Mouse (Mus musculus) ovary, adult 18-20 months (tissue): ENCODE results near the gene Plac9a.
"Not testable (repeated sequence)": the region's sequence is repeated elsewhere in the genome, so short reads cannot be mapped to it uniquely, and the experiment has no call there.

ENCODE experiments used
- DNase-seq: peaks from one replicate; pipeline ENCODE4 v3.0.0; 2022; ENCODE audit warnings: low spot score, mixed read lengths

The Plac9a gene

DNA sequence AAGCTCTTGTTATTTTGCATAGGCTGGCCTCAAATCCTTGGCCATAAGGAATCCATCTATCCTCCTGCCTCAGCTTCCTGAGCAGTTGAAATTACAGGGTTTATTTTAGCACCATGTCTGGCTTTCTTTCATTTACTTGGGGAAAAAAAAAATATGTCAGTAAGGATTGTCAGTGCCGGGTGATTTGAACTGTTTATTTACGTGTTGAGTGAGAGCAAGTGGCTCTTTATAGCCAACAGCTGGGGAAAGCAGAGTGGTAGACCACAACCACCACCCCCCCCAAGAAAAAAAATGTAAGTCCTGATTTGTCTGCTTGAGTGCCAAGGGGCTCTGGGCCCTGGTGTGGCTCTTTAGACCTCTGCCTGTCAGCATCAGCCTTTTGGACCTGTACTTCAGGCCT is 39.2 kb downstream of the Plac9a start:
- no peak for DNase-seq

DNA sequence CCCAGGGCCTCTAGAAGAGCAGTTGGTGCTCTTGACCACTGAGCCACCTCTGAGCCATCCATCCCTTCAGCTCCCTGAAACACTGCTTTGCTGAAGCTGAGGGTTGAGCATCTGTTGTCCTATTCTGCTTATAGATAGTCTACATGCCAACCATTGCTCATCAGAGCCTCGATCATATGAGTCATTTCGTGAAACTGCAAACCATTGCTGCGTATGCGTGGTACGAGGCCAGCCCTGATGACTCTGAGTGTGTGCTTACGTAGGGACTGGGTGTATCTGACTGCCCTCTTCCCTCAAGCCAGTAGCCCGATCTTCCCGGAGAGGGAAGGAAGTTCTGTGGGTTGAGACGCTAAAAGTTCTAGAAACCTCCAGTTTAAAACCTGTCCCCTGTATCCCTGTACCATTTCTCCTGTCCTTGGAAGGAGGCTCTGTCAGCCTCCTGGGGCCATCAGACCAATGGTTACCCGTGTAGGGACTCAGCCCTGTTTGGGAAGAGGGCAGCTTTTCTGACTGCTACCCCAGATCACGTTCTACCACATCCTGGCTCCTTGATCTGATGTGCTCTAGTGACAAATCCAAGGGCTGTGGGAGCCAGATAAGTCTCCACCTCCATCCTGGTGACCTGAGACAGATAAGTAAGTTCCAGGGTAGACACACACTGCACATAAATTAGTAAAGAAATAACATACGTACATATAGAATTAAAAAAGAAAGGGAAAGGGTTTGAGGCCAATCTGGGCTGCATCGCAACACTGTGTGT is 40.9 kb downstream of the Plac9a start:
- DNase-seq, result no peak

DNA sequence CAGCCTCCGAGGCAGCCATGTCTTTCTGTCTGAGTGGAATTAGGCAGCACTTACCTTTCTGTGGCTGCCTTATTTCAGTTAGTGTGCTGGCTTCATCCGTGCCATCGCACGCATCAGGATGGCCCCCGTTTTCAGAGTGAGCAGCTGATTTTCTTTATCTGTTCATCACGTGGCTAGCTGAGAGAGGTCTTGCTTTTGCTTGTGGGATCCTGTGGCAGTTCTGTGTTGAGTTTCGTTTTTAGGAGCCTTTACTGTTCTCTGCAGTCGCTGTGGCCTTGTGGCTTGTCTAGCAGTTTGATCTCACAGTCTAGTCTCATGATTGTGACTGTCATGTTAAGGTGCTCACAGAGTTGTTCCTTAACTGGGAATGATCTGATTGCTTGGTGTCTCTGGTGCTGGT is 45.0 kb downstream of the Plac9a start:
- no peak for DNase-seq

DNA sequence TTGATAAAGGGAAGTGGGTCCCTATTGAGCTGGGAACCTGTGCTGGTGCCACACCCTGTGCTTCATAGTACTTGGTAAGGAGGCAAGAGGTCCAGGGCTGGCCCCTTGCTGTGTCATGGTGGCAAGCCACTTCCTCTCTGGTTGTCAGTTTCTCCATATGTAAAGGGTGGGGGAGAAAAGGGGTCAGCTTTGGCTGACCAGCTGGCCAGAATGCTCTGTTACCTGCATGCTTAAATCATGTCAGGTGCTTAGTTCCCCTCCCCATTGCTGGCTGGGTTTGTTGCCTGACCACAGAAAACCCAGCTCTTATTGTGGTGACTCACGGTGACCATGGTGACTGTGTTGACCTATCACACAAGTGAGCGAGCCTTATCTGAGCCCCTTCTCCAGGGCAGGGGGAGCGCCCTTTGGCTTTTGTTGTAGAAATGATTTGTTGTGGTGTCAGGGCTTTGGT is 45.7 kb downstream of the Plac9a start:
- DNase-seq, result no peak

DNA sequence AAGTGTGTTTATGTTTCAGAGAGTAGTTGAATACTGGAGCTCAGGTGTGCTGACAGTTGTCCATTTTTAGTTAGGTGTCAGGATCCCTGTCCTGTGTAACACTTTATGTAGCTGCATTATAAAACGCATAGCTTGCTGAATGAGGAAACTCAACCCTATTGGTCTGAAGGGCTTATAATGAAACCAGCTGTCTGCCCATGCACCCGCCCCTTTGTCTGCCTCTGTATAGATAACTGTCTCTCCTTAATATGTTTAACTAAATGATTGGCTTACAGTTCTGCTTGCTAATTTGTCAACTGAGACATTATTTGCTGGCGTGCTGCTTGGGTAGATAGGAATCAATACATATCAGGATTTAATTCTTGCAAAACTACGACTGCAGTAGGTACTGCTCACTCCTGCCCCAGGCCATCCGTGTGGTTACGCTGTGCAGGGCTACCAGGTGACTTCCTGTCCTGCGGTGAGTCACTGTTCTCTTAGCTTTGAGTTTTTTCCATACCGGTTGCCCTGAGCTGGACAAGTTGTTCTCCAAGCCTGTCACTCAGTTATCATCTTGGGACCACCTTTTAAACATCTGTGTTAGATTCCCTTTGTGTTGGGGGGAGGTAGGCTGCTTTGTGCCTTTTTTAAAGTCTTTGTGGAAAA is 47.5 kb downstream of the Plac9a start:
- no peak for DNase-seq

DNA sequence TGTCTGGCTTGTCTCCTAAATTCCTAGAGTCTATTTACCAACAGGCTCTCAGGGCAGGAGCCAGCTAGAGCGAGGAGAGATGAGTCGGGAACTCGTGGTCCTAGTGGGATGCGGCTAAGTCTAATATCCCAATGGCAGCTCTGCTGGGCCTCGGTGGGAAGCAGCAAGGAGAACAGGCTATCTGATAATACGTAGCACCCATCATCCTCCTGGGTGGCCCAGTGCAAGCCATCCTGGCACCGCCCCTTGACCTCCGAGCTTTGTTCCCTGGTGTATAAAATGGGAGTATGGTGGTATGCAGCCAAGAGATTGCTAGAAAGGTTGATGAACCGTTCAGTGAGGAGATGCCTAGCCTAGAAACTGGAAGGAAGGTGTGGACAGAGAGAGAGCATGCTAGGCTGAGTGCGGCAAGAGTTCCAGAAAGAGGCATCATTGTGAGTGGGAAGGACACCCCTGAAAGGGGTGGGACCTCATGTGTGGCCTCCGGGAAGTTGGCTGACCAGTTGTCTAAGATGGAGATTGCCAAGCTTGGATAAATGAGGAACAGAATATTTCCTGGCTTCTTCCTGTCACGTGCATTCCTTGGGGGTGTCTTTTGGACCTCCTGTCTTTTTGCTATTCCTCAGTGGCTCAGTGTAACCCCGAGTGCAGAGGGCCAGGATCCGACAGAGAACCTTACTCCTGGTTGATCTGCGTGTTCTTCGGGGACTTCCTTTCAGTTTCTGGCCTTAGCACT is 49.0 kb downstream of the Plac9a start:
- DNase-seq, result no peak

DNA sequence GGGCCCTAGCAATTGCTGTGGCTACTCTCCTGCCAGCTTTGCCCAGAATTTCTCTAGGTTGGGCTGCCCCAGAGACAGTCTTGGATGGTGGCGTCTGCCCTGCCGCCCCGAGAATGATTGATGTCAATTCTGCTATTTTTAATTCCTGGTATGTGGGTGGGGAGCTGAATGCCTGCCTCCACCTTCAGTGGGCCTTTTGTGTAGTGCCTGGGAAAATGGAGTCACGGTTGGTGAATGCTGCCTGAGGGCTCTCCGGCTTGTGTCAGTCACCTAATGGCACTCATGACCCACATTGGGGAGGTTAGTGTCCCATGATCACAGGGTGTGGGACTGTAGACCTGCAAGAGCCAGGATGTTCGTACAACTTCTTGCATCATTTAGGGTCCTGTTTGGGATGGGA is 49.6 kb downstream of the Plac9a start:
- no peak for DNase-seq

DNA sequence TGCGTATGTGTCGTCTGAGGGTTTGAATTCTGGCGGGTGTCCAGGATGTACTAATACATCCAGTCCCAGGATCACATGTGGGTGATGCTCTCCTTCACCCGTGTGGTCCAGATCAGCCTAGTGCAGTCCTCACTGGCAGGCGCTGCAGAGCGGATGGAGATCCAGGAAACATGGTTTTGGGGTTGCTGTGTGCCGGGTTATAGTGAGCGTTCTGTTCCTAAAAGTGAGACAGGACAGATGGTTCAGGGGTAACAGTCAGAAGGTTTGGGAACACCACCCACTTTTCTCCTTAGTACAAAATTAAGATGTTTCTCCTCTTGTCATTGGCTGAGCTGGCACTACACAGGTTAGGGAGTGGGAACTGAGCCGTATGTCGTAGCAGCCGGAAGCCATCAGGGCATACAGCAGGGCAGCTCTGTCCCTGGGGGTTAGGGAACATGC is 50.8 kb downstream of the Plac9a start:
- no peak for DNase-seq

DNA sequence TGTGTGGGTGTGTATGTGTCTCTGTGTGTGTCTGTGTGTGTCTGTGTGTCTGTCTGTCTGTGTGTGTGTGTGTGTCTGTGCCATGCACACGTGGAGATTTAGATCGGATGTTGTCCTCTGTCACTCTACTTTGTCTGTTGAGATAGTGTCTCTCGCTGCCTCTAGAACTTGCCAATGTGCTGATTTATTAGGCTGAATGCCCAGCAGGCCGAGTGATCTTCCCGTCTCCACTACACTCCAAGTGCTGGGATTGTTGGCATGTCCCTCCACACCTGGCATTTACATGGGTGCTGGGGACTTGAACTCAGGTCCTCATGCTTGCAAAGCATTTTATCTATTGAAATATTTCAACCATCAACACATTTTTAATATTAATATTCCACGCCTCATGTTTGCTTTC is 51.7 kb downstream of the Plac9a start:
- no peak for DNase-seq

DNA sequence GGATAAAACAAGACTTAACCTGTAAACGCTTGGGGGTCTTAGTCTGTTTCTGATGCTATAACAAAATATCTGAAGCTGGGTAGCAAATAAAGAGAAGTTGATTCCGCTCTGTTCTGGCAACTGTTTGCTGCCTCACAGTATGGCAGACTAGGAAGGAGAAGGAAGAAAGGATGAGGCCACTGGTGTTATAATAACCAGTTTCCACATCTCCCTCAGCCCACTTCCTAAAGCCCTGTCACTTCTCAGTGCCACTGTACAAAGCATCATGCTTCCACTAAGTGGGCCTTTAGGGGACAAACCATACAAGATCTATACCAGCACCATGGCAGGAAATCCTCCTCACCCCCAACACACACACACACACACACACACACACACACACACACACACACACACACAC is 52.5 kb downstream of the Plac9a start:
- DNase-seq, result no peak

DNA sequence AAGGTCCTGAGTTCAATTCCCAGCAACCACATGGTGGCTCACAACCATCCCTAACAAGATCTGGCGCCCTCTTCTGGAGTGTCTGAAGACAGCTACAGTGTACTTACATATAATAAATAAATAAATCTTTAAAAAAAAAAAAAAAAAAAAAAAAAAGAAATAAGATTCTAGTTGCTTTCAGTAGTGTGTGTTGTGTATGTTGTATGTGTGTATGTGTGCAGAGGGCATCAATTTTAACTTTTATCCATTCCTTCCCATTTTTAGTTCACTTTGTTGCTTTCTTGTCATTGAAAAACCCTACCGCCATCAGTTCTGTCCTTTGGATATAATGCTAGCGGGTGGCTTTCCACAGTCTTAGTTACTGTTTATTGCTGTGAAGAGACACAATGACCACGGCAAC is 54.2 kb downstream of the Plac9a start:
- DNase-seq, result not testable (repeated sequence)

DNA sequence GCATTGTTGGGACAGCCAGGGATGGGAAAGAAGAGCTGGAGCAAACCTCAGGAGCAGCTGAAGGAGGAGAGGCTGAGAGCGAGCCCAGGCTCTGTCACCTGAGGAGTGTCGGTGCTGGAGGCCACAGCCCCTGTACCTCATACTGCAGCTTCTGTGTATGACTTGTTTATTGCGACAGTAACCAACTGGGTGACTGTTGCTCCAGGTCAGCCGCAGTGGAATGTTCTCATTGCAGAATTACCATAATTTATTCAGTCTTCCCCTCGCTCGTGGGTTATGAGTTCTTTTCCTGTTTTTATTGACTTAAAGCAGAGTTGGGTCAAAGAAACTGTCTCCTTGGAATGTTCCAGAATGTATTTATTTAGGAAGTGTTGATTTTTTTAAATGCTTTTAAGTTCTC is 54.7 kb downstream of the Plac9a start:
- DNase-seq, result no peak

DNA sequence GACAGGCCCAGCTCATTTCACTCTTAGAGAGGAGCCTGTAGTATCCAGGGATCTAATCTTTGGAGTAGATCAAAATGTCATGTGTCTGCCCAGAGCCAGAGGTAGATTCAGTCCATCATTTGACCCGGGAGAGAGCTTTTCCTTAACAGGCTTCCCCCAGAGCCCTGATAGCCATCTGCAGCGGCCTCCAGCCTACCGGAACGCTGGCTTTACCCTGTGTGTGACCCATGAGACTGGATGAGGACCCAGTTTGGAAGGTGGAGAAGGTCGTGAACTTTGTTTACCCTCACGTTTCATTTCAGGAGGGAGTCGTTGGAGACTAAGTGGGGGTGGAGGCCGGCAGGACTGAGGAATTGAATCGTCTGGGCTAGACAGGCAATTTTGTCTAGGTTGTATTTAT is 55.2 kb downstream of the Plac9a start:
- no peak for DNase-seq

DNA sequence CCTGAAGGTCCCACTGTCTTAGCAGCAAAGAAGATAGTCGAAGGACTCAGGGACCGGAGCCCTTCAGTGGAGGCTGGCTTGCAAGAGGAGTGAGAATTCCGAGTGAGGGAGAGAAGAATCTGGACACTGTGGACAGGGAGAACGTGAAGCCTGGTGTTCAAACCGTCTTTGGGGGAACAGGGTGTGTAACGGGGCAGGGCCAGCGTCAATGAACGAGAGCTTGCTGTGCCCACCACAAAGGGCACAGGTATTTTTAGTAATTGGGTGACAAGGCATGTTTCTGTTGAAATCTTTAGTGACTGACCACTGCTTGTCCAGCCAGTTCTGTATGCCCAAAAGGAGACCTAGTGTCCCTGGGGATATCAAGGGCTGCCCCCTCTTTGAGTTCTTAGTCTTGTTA is 56.4 kb downstream of the Plac9a start:
- DNase-seq, result no peak

DNA sequence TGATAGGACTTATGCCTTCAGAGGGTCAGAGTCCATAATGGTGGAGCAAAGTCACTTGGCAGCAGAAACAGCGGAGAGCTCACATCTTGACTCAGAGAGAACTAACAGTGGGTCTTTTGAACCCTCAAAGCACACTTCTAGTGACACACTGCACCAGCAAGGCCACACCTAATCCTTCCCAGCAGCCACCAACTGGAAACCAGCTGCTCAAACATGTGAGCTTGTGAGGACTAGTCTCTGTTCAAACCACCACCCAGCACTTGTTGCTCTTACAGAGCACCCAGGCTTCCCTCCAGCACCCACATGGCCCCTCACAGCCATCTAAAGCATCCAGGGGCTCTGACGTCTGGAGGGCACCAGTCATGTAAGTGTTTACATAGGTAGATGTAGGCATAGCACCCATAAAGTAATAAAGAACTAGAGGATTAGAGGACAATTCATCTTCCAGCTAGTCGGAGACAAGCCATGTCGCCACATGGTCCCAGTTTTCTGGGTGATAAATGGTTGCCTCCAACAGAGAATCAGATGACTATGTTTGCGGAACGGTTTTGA is 57.0 kb downstream of the Plac9a start:
- no peak for DNase-seq

DNA sequence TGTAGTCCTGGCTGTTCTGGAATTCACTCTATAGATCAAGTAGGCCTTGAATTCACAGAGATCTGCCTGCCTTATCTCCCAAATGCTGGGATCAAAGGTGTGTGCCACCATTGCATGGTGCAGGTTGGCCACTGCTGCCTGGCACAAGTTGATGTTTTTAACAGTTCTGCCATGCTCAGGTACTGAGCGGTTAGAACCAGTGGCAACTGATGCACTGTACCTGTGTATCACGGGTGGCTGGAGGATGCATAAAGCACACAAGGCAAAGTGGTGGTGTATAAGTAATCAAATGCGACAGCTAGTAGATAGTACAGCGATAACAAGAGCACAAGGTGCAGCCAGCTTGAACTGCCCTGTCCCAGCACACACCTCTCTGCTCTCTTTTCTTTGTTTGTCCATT is 58.5 kb downstream of the Plac9a start:
- no peak for DNase-seq

DNA sequence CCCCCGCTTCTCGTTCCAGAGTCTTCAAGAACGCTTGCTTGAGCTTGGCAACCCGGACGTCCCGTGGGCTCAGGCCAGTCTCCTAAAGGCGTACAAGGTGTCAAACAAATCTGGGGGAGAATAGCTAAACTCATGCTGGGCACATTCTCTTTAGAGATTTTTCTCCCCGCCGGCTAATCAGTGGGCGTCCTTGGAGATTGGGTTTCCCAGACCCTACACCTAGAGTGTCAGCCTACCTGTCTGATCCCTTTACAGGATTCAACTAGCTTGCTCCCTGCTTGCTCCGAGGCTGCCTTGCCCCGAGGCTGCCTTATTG is 60.3 kb downstream of the Plac9a start:
- DNase-seq, result no peak

DNA sequence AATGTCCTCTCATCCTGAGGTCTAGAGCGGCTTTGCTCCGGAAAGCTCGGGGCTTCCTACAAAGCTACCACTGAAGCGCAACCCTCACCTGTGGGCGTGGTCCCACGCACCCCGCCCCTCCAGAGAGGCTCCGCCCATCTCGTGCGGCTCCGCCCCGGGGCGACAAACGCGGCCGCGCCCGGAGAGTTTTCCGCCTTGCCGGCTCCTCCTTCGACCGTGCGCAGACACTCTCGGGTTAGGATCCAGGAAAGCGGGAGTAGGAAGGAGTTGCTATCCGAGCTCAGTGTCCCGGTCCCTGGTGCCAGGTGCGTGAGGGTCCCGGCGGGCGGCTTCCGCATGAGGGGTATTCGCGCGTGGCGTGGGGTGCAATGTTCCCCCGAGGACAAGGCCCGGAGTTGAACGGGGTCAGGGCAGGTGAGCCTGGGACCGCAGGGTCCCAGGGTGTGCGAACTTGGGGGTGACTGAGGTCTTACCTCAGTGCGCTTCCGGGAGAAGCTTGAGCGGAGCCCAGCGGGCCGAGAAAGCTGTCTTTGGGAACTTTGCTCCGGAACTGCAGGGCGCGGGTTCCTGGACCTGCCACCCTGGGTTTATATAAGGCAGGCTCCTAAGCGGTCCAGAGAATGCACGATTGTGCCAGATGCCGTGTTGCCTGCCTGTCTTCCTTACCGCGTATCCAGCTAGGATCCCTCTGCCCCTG is 60.8 kb downstream of the Plac9a start, which contains the start of gene Anxa11:
Gene Anxa11, plus strand, starts transcription at position 166 of the 697 bp plus-strand sequence.
- peak; percentile 73 for DNase-seq

DNA sequence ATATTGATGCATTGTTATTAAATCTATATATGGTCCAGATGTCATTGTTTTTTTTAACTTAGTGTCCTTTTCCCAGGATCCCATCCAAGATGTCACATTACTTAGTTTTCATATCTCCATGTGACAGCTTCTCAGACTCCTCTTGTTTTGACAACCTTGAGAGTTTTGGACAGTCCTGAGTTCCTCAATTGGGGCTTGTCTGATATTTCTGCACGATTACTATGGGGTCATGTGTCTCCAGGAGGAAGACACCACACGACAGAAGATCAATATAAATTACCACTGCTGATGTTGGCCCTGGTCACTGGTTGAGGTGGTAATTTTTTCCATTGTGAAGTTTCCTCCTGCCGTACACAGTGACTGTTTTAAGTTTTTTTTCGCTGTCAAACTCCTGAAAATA is 61.3 kb downstream of the Plac9a start:
- DNase-seq, result no peak

DNA sequence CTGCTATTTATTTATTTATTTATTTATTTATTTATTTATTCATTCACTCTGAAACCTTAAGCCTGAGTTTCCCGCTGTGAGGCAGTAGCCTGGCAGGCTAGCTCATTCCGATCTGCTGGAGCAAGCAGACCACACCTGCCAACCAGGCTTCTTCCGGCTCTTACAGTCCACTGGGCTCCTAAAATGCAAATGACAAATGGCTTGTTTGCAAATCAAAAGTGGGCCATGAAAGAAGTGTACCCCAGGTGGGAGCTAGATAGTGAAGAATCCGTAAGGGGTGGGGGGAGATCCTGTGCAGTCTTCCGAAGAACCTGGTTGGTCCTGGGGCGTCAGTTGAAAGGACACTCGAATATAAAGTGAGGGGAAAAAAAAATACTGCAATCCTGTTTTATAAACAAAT is 61.9 kb downstream of the Plac9a start:
- no peak for DNase-seq

DNA sequence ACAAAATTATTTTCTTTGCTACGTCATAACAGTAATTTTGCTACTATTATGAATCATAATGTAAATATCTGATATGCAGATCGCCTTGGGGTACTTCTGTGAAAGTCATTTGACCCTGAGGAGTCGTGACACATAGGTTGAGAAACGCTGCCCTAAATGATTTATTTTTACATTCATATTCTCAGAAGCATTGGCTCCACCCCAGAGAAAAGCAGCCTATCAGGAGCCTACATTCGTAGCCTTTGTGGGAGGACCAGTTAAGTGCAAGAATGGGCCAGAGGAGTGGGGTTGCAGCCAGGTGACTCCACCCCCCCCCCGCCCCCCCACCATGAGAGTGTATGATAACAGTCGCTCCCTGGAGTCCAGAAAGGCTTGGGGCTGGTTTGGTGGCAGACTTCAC is 63.1 kb downstream of the Plac9a start:
- no peak for DNase-seq

DNA sequence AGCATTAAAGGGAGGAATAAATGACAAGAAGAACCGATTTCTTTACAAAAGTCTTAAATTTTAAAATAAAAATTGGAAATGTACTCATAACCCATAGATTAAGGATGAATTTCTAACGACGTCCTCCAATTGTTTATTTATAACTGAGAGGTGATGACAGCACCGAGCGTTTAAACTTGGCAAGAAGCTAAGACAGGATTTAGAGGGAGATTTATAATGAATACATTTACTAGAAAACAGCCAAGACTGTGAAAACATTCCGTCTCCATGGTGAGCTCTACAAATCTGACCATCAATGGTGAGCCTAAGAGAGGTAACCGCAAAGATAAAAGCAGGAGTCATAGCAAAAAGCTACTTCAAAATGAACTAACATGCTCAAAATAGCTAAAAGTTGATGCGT is 64.5 kb downstream of the Plac9a start:
- no peak for DNase-seq
